Mouse (Mus musculus) lung, postnatal 25 days (tissue): ENCODE data around the gene Ntng2.

ENCODE experiments used
- DNase-seq: peaks from one replicate; pipeline ENCODE4 v3.0.0; 2022; ENCODE audit warnings: low spot score

Ntng2 gene

DNA sequence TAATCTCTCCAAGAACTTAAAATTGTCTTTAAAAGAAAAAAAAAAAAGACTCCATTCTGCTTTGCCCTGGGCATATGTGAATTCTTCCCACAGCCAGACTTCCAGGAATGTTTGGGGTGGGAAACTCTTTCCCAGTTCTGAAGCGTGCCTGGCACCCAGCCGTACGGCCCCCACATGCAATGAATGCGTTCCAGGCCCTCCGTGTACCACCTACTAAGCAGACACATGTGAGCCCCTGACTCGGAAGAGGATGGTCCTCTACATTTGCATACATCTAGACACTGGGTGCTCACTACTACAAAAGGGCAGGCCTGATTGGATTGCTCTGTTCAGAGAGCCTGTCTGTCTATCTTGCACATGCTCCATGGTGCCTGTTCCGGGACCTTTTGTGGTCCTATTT is 17.0 kb downstream of the Ntng2 start:
- DNase-seq, result no peak

DNA sequence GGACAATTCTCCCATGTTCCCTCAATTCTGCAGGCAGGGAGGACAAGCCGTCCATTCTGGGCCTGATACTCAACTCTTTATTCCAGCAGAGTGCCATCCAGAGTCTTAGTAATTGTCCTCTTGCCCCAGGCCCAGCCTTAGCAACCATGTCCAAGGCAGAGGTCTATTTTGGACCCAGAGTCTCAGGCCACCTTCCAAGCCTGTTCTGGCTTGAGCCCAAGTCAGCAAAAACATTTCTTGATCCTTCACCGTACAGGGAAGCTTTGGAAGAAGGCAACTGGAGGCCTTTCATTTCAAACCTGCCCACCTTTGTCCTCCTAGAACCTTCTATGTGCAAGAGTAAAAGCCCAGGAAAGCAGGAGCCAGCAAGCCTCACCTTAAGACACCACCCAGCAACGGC is 17.8 kb downstream of the Ntng2 start:
- no peak for DNase-seq

DNA sequence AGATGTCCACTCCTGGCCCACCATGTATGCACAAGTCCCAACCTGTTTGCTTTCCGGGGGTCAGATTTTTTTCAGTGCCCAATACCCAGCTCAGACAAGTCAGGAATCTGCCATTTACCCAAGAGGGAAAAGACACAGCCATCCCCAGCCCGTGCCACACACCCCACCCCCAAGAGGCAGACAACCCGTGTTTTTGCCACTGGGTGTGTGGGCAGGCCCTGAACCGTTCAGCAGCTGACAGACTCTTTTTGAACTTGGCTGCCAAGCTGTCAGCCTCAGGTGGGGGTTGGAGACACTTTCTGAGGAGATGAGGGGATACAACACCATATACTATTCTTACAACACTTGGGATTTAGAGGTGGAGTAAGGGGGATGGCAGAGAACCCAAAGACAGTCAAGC is 18.8 kb downstream of the Ntng2 start:
- DNase-seq, result no peak

DNA sequence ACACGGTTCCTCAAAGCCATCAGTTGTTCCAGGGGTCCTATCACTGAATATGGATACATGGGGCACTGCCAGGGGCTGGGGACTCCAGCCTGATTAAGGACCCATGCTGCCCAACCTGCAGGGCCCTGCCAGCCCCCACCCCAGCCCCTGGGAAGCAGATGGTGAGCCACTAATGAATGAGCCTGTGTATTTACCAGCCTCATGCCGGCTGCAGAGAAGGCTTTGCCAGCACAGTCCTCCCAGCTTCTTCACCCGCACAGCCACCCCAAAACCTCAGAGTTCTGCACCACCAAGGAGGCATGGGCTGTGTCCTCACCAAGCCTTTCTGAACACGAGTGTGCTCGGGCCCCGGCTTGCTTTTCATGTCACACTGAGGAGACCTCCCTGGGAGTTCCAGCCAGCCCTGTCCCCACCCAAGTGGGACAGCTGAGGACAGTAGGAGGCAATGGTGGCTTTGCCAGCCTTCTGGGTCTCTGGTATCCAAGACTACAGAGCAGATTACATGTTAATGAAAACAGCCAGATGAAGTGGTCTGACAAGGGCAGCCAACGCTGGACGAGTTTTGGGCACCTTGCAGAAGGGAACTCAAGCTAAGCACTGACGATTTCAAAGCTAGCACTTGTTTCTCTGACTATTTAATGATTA is 22.5 kb downstream of the Ntng2 start:
- DNase-seq, result no peak

DNA sequence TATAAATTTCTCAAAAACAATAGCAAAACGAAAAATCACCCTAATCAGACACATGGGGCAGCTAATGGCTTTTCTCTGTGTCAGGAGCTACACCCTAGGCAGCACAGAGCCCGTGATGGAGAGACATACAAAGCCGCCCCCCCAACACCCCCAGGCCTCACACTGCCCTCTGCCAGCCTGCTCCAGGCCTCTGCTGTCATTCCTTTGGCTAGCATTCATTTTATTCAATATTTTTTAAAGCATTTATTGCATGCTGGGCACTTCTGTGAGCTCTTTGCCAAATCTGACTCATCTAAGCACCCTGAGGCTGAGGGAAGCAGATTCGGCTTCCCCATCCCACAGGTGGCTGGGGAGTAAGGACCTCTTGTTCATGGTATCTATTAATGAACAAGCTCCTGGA is 26.1 kb downstream of the Ntng2 start:
- no peak for DNase-seq

DNA sequence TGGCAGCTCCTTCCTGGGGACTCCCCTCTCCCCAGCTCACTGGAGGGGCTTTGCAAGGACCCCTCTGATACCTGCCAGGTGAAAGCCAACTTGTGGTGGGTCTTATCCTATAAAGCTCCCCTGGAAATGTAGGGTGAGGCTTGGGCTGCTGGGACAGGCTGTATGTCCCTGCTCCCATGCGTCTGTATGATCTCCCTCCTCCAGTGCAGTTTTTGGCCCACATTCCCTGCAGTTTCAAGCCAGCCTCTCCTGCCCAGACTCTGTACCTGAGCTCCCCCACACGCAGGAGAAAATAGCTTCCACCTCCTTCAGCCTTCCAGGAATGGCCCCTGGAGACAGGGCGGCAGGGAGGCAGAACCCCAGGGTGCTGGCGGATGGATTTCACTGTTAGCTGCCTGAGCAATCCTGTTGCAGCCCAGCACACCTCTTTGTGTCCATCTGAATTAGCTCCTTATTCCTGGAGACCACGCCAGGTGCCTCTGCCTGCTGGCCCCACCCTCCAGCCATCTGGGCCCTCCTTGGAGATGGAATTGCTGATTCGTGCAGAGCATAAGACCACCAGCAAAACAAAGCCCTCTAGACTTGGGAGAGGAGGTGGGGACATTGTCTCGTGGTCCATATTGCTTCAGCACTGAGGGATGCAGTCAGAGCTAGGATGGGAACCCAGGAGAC is 29.1 kb downstream of the Ntng2 start:
- DNase-seq, result no peak

DNA sequence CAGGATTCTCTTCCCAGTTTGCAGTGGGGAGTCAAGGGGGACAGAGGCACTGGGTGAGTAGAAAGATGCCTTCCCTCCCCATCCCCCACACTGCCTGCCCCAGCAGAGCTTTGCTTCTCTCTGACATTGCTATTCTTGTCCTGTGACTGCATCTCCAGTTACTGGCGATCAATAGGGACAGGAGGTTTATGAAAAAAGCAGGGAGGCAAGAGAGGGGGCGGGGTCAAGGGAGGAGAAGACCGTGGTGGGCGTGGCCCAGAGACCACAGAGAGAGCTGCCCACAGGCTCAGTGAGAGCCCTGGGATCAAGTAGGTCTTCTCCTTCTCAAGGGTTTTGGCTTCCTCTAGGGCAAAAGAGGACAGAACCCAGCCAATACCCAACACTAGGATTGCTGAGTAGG is 30.5 kb downstream of the Ntng2 start:
- DNase-seq, result no peak

DNA sequence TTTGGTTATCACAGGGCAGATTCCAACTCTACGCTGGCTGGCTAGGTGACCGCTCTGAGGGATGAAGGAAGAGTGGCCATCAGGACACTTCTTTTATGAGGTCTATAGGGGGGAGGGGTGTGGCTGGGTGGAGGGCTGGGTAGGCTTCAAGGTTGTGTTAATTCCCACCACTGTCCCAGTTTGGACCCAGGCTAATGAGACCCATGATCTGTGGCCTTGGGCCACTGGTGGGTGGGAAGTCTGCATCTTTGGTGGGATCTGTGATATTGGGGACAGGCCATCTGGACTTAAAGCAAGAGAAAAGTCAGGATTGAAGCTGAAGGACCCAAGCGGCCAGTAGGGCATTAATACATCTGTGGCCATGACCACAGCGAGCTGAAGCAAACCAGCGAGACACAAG is 34.0 kb downstream of the Ntng2 start:
- DNase-seq, result no peak

DNA sequence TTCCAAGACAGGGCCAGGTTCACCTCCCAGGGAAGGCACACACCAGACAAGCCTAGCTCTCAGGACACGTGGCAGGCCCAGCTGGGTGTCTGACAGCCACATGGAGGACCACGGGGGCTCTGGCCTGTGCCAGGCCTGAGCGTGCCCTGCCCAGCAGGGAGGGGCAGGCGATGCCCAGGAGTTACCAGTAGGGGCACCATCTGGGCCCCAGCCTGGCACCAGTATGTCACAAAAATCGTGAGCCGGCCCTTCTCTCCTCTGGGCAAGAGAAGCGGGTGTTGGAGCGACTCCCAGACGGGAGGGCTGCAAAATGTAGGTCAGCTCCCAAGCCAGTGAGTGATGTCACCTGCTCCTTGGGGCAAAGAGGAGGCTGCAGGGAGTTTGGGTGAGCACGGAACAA is 34.9 kb downstream of the Ntng2 start:
- peak; percentile 7 for DNase-seq

DNA sequence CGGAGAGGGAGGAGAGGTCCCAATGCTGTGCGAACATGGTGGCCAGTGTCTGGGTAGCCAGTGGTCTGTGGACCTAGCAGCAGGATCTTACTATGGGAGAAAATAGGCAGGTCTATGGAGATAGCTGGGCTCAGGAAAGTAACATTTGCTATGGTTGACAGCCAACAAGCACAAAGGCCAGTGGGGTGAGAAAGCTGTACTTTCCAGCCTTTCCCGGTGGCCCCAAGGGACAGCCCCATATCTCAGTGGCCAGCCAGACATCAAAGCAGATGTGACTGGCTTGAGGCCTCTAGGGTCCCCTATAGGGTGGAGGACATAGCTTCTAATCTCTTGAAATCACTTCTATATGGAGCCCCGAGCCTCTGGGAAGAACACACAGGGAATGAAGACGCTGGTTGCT is 35.8 kb downstream of the Ntng2 start:
- no peak for DNase-seq

DNA sequence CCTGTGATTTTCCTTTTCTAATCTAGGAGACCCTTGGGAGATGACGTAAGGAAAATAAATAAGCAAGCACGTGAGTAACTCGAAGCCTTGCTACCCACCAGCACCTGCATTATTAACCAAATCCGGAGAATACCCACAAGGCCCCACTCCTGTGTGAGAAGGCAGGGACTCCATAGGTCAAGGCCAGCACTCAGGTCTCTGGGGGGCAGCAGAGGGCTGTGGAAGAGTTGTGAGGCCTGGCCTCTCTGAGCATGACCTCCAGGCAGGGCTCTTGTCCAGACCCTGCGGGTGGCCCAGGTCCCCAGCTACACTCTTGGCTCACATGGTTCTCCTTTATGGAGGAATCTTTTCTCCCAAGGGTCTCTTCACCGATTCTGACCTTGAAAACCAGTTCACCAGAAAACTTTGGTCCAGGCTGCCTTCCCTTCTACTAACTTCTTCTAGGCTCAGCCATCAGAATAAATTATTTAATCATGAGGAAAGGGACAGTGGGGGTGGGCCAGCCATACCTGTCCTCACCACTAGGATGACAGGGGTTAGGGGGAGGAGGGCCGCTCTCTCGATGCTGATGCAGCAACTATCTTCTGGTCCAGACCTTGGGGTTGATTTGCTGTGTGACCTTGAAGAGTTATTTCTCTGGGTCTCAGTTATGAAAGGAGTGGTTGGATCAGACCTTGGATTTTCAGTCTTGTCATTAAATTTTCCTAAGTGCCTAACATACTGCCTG is 36.4 kb downstream of the Ntng2 start:
- no peak for DNase-seq

DNA sequence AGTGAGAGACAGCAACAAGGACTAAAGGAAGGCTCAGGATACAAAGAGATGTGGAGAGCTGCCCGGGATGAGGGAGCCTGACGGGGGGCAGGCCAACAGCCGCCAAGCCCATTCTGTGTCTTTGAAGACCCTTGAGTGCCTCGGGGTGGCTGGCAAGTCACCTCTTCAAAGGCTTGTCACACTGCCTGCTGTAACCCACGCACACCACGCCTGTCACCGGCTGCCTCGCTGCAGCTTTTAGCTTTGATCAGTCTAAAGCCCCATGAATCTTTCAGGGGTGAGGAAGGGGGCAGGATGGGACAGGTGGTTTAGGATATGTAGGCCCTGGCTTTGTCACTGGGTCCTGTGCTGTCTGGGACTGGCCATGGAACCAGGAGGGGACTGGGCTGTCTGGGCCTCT is 46.6 kb downstream of the Ntng2 start:
- no peak for DNase-seq

DNA sequence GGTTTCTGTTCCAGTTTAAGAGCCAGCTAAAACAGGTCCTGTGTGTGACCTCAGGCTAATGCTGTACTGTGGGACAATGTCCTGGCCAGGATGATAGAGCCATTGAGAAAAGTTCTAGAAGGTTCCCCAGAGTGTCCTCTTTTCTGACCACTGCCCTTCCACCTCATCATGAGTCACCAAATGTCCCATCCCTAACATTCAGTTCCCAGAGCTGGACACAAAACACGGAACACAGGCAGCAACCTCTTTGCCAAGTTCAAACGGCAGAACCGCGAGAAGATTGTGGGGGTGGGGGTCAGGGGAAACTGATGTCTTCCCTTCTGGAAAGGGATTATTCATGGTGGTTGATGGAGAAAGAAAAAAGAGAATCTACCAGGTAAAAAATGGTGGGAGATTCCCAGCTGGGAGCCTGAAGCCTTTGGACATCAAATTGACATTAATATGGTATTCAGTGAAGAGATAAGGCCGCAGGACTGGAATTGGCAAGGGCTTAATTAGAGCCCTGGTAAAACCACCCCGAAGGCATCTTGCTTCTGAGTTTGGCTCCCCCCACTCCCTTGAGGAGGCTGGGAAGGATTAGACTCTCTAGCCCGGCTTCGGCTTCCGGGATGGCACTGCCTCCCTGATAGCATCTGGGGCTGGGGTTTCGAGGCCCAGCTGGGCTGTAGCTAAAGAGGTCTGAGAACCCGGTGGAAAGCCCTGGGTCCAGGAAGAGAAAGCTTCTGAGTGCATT is 51.4 kb downstream of the Ntng2 start:
- DNase-seq, result no peak

DNA sequence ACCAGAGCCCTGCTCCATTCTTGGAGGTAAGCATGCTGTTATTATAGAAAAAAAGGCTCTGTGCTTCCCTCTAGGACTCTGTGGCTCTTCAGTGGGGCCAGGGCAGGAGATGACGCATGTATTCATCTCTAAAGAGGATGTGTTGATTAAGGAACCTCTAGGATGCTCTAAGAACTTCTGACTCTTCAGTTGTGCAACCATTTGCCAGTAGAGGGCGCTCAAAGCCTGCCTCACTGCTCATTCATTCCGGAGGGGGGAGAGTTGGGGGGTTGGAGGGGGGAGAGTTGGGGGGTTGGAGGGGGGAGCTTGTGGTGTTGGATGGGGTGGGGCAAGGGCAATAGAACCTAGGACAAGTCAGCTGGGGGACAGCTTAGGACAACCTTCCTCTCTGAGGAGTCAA is 52.9 kb downstream of the Ntng2 start:
- peak; percentile 24 for DNase-seq

DNA sequence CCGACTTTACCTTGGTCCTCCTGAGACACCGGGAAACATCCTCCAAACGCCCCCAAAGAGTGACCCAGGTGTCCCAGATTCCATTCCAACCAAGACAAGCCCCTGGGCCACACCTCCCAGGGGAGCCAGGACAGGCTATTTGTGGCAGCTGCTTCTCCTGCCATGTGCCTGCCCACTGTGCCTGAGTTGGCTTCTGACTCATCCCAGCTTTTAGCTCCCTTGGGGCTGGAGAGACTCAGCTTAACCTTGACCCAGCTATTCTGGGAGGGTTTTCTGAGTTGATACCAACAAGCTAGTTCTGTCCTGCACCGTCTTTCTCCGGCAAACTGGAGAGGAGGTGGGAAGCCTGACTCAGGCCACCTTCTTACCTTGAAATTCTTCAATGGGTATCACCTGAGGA is 54.4 kb downstream of the Ntng2 start:
- DNase-seq, result no peak

DNA sequence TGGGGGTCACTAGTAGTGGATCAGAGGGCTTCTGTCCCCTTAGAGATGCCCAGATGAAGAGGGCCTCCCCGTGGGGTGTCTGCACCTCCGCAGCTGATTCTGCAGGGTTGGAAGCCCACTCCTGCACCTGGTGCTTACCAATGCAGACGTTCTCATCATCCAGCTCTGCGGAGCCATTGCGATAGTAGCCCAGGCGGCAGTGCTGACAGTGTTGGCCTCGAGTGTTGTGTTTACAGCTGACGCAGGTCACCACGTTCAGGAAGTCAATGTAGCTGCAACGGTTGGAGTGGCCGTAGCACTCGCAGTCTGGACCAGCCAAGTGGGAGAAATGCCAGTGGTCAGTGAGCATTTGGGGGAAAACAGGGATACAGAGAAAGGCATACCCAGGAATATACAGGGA is 56.0 kb downstream of the Ntng2 start:
- DNase-seq, result no peak

DNA sequence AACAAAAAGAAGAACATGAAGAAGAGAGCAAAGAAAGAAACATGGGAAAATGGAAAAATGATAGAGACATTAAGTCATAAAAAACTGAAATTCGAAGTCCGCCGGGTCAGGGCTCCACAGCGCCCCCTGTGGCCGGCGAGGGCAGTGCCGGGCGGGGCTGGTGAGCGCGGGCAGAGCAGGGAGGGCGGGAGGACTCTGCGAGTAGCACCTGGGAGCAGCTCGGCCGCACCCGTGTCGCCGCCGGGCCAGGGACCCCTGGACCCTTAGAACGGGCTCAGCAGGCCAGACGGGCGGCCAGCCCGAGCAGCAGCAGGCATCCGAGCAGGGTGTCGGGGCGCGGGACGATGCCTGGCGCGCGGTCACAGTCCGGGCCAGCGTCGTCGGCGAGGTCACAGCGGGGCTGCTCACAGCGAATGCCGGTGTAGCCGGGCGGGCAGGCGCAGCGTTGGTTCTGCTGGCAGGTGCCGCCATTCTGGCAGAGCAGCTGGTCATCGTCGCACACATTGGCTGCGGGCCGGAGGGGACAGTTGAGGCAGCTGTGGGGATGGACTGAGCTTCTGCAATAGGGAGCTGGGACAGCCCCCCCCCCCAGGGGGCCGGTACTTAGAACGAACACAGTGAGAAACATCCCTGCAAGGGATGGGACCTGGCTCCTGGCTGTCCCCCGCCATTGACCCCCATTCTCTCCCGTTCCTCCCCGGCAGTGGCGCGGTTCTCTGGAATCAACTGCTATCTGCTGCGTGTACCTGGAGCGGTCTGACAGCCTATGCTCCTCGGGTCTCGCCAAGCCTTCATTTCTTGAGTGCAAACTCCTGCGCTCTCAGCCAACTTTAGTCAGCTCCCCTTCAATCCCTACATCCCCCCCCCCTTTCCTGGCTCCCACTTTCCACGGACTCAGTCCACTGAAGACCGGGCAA is 58.0 kb downstream of the Ntng2 start:
- peak; percentile 64 for DNase-seq

DNA sequence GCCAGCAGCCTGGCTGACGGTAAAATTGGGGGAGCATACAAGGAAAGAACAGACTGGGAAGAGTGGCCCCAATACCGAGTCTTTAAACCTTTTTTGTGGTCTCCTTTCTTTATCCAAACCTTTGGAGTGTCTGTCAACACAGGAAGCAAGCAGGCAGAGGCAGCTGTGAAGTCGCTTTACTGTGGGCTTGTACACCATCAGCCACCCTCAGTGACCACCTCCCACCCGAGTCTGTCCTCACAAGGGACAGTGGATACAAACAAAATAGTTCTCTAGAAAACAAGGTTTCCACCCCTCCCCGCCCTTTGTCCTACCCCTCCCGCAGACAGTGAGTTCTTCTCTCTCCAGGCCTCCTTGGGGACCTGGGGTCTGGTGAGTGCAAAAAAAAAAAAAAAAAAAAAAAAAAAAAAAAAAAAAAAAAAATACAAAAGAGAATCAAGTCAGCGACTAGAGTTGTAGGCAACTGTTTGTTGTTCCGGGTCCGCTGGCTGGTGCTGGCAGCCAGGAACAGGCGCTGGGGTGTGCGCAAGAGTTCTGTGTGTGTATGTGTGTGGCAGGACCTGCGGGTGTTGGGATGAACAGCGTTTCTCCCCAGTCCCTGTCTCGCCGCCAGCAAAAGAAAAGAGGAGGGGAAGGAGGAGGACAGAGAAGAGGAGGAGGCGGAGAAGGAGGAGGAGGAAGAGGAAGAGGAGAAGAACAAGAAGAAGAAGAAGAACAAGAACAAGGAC is 58.8 kb downstream of the Ntng2 start:
- DNase-seq, result no peak

DNA sequence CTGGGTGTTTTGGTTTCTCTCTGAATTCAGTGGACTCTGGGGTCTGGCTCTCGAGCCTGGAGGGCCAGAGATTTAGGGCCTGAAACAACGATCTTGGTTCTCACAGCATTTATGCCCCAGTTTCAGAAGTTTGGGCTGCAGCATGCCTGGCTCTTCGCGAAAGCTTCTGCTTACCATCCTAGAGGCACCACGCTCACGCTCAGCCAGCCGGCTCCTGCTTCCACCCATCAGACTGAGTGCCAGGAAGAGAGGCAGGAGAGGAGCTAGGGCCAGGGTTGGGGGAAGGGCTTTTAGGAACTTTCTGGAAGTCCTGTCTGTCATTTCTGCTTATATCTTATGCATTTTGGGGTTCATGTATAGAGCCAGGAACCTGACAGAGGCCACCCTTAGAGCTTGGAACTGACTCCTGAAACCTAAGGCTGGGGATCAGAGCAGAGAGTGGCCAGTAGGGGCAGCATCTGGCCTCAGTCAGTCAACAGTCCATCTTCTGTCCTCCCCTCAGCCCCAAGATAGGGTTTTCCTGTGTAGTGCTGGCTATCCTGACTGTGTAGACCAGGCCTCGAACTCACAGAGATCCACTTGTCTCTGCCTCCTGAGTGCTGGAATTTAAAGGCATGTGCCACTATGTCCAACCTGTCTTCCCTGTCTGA is 60.1 kb downstream of the Ntng2 start:
- DNase-seq, result no peak
